Mouse (Mus musculus) hindbrain, embryonic 10.5 days (tissue): Measurements from ENCODE around the gene Tmem132e. TPM values are rescaled to one million over a fixed set of nuclear protein-coding genes. Genes with fewer than 3 reads are reported as not detected.
A peak's percentile ranks its signal among the peaks of the same experiment; 100 is the strongest.

Experiments
- DNase-seq: peaks from one replicate; pipeline ENCODE4 v3.0.0-alpha.2; 2017; ENCODE audit warnings: low spot score
- H3K27ac ChIP-seq: fragments of 300-500 bp; sonication (generic); 2 replicates; pipeline ENCODE4 v1.5.1; 2016; ENCODE audit warnings: mild to moderate bottlenecking, moderate library complexity
- H3K27me3 ChIP-seq: fragments of 300-500 bp; sonication (generic); 2 replicates; pipeline ENCODE4 v1.6.1; 2016; ENCODE audit warnings: mild to moderate bottlenecking; ENCODE audit not compliant: poor library complexity, insufficient read depth, severe bottlenecking
- H3K36me3 ChIP-seq: fragments of 300-500 bp; sonication (generic); 2 replicates; pipeline ENCODE4 v1.6.1; 2016; ENCODE audit warnings: mild to moderate bottlenecking, moderate library complexity
- H3K4me1 ChIP-seq: fragments of 300-500 bp; sonication (generic); replicated peaks from 2 replicates; pipeline ENCODE4 v1.6.1; 2016; ENCODE audit warnings: mild to moderate bottlenecking
- H3K4me3 ChIP-seq: fragments of 300-500 bp; sonication (generic); 2 replicates; pipeline ENCODE4 v1.5.1; 2016; ENCODE audit warnings: mild to moderate bottlenecking, moderate library complexity
- H3K9me3 ChIP-seq: fragments of 300-500 bp; sonication (generic); 2 replicates; pipeline ENCODE4 v1.6.1; 2016; ENCODE audit warnings: mild to moderate bottlenecking, moderate library complexity
- WGBS: fragments of 180-500 bp; shearing (Covaris S2); methylation state at CpG from one replicate; pipeline ENCODE4 v1.1.7; 2016; 5-methylcytosine and 5-hydroxymethylcytosine counted together
- polyA plus RNA-seq: library from polyadenylated mRNA; unstranded; fragments of >200 nt; fragmentation: Nextera tagmentation; extraction: Ambion mirVana; gene quantifications from 2 replicates; pipeline ENCODE4 v1.2.1, GENCODE M21; 2016

The Tmem132e gene
- polyA plus RNA-seq, 1 experiment from 2014 or later: 1.4 TPM

DNA sequence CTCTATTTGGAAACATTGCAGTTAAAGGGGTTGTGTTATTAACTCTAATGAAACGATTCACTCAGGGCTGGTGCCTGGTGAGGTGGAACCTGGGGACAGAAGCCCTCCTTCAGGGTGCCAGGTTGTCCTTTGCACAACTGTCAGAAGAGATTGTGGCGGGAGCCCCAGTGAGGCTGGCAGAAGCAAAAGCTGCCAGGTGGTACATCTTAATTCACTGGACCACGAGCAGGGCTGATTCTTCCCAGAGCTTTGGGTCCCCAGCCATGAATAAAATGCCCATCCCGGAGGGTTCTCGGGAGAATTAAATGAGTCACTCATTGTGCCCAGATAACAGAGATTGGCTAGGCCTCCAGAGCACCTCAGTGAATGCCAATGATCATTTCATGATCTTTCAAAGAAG is 63.8 kb downstream of the Tmem132e start:
- Histone ChIP-seq H3K27me3 (no peaks in the 10 kb centered on the region), H3K27ac (no peak overlapping the region), H3K4me3 (no peak overlapping the region), H3K36me3 (no peaks in the 10 kb centered on the region), H3K4me1 (no peaks in the 10 kb centered on the region), H3K9me3 (no peaks in the 10 kb centered on the region)
- 64% methylated on average over 5 of the region's 5 CpGs for WGBS
- DNase-seq: no peak

GRCm38 (mm10) chr11:82453230-82453629 is 64.5 kb downstream of the Tmem132e start:
- H3K9me3 ChIP-seq: no peaks in the 10 kb centered on the region
- no peak overlapping the region for H3K4me3 ChIP-seq
- no peak for DNase-seq
- 87% methylated on average over 7 of the region's 7 CpGs for WGBS
- H3K27me3 ChIP-seq: no peaks in the 10 kb centered on the region
- no peak overlapping the region for H3K27ac ChIP-seq
- H3K4me1 ChIP-seq: no peaks in the 10 kb centered on the region
- H3K36me3 ChIP-seq: no peaks in the 10 kb centered on the region

GRCm38 (mm10) chr11:82461326-82461725 is 72.6 kb downstream of the Tmem132e start:
- no peak for DNase-seq
- WGBS: 83% methylated on average over 7 of the region's 7 CpGs

GRCm38 (mm10) chr11:82465536-82465935 is 76.8 kb downstream of the Tmem132e start:
- no peak overlapping the region for H3K27ac ChIP-seq
- H3K27me3 ChIP-seq: no peaks in the 10 kb centered on the region
- H3K4me3 ChIP-seq: no peak overlapping the region
- no peak for DNase-seq
- H3K36me3 ChIP-seq: no peaks in the 10 kb centered on the region
- H3K9me3 ChIP-seq: no peaks in the 10 kb centered on the region
- 0 out of 2 replicates have a peak, but pooled peaks cover 7% of the 10 kb centered on the region for H3K4me1 ChIP-seq
- WGBS: 87% methylated on average over 9 of the region's 9 CpGs

More at GRCm38 (mm10) chr11:82461326-82461725, 72.6 kb downstream of the Tmem132e start:
- H3K27me3 ChIP-seq: no peaks in the 10 kb centered on the region
- H3K36me3 ChIP-seq: no peaks in the 10 kb centered on the region
- no peak overlapping the region for H3K27ac ChIP-seq
- 0 out of 2 replicates have a peak, but pooled peaks cover 12% of the 10 kb centered on the region for H3K4me1 ChIP-seq
- no peaks in the 10 kb centered on the region for H3K9me3 ChIP-seq
- no peak overlapping the region for H3K4me3 ChIP-seq

DNA sequence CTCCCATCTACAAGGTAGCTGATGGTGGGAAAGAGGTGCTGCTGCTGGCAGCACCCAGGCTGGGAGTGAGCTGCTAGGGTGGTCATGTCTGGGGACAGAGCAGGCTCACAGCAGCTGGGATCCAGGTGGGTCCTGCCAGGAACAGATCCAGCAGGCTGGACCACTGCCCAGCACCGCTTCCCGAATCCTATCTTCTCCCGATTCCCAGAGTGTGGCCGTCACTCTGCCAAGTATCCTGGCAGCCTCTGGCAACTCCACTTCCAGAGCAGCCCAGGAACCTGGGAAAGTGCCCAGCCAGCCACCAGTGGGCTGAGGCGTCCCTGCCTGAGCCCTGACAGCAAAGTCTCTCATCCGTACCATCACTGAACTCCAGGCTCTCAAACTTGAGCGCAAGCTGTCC is 78.5 kb downstream of the Tmem132e start:
- no peak for DNase-seq
- 88% methylated on average over 7 of the region's 7 CpGs for WGBS
- Histone ChIP-seq H3K27ac (no peak overlapping the region), H3K4me3 (no peak overlapping the region), H3K27me3 (0 out of 2 replicates have a peak, but pooled peaks cover 2% of the 10 kb centered on the region), H3K4me1 (peaks cover 5% of the 10 kb centered on the region; the same call in 1 of the 2 replicates), H3K36me3 (no peaks in the 10 kb centered on the region), H3K9me3 (no peaks in the 10 kb centered on the region)

GRCm38 (mm10) chr11:82471076-82471475 is 82.4 kb downstream of the Tmem132e start:
- no peaks in the 10 kb centered on the region for H3K36me3 ChIP-seq
- 89% methylated on average over 1 of the region's 1 CpGs for WGBS
- no peak overlapping the region for H3K27ac ChIP-seq
- no peak overlapping the region for H3K4me3 ChIP-seq
- H3K4me1 ChIP-seq: peaks cover 21% of the 10 kb centered on the region
- DNase-seq: no peak
- 0 out of 2 replicates have a peak, but pooled peaks cover 2% of the 10 kb centered on the region for H3K27me3 ChIP-seq
- no peaks in the 10 kb centered on the region for H3K9me3 ChIP-seq

DNA sequence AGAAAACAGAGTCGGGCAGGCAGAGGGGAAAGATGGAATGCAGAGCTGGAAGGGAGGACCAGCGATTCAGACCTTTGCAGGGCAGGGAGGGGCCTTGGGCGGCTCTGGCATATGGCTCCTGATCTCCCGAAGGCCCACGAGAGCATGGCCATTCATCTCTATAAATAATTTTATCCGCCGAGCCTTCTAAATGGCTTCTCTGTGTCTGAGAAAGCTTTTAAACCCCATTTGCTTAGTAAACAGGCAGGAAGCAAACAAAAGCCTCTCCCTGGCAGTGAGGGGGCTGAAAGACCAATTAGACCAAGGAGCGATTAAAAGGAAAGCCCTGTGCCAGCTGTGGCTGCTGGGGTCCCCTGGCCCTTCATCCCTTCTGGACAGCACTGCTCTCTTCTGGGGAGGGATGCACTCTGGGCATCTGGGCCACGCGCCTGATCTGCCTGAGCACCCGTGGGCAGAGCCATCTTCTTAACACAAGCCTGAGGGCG is 84.5 kb downstream of the Tmem132e start:
- H3K27ac ChIP-seq: peak overlapping the region; percentile 73
- H3K4me1 ChIP-seq: peaks cover 30% of the 10 kb centered on the region
- no peak overlapping the region for H3K4me3 ChIP-seq
- H3K27me3 ChIP-seq: peaks cover 11% of the 10 kb centered on the region; the same call in 1 of the 2 replicates
- 57% methylated on average over 12 of the region's 12 CpGs for WGBS
- H3K9me3 ChIP-seq: no peaks in the 10 kb centered on the region
- H3K36me3 ChIP-seq: no peaks in the 10 kb centered on the region
- DNase-seq: no peak

DNA sequence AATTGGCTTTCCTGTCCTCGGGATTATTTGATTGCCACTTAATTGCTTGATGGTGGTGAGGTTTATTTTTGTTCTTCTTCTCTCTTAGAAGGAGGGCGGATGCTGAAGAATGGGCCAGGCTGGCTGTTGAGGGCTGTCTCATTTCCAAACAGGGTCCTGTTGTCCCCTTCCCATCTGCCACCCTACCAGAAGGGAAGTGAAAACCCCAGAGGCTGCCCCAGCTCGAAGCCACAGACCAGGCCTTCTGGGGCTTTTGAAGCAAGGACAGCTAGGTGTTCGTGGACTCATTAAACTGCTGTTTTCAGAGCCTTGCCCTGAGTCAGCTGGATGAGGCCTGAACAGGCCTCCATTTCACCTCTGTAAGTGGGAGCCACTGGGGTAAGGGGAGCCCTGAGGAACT is 87.4 kb downstream of the Tmem132e start:
- H3K27ac ChIP-seq: no peak overlapping the region
- H3K9me3 ChIP-seq: no peaks in the 10 kb centered on the region
- no peak for DNase-seq
- peaks cover 51% of the 10 kb centered on the region for H3K4me1 ChIP-seq
- peaks cover 11% of the 10 kb centered on the region for H3K27me3 ChIP-seq
- H3K36me3 ChIP-seq: no peaks in the 10 kb centered on the region
- 77% methylated on average over 4 of the region's 4 CpGs for WGBS
- H3K4me3 ChIP-seq: no peak overlapping the region

DNA sequence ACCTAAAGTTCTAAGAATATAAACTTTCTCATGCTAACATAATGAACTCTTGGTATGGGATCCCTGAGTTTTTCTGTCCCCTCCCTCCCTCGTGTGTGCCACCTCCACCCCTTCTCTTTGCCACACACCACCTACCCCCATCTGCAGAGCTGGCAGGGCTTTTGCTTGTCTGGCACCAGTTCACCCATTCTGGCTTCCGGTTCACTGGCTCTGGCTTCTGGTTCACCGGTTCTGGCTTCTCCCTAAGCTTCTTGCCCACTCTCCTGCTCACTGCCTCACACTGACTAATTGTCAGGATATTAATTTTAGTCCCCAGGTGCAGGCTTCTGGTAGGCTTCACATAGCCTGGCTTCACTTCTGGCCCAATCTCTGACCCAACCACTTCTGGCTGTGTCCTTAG is 88.7 kb downstream of the Tmem132e start:
- no peak for DNase-seq
- H3K36me3 ChIP-seq: no peaks in the 10 kb centered on the region
- no peaks in the 10 kb centered on the region for H3K9me3 ChIP-seq
- peaks cover 44% of the 10 kb centered on the region for H3K4me1 ChIP-seq
- no peak overlapping the region for H3K27ac ChIP-seq
- 90% methylated on average over 3 of the region's 3 CpGs for WGBS
- peaks cover 9% of the 10 kb centered on the region for H3K27me3 ChIP-seq
- H3K4me3 ChIP-seq: no peak overlapping the region

- Histone ChIP-seq H3K36me3 (no peaks in the 10 kb centered on the region), H3K4me1 (peaks cover 42% of the 10 kb centered on the region), H3K27me3 (peaks cover 9% of the 10 kb centered on the region), H3K4me3 (no peak overlapping the region), H3K27ac (no peak overlapping the region), H3K9me3 (no peaks in the 10 kb centered on the region)
- 96% methylated on average over 3 of the region's 3 CpGs for WGBS
- no peak for DNase-seq
Observed at GRCm38 (mm10) chr11:82480941-82481340, 92.2 kb downstream of the Tmem132e start.

- Histone ChIP-seq H3K27me3 (no peaks in the 10 kb centered on the region; the same call in 1 of the 2 replicates), H3K36me3 (no peaks in the 10 kb centered on the region), H3K9me3 (no peaks in the 10 kb centered on the region), H3K4me3 (no peak overlapping the region), H3K27ac (peak overlapping the region; percentile 64; the same call in 1 of the 2 replicates), H3K4me1 (peaks cover 29% of the 10 kb centered on the region)
- WGBS: 43% methylated on average over 8 of the region's 8 CpGs
- peak; percentile 42 for DNase-seq
Observed at GRCm38 (mm10) chr11:82487359-82488086, 98.8 kb downstream of the Tmem132e start.

GRCm38 (mm10) chr11:82490896-82491295 is 102.2 kb downstream of the Tmem132e start:
- DNase-seq: no peak
- 93% methylated on average over 3 of the region's 3 CpGs for WGBS

More at GRCm38 (mm10) chr11:82490896-82491295, 102.2 kb downstream of the Tmem132e start:
- Histone ChIP-seq H3K9me3 (no peaks in the 10 kb centered on the region), H3K4me3 (no peak overlapping the region), H3K27ac (no peak overlapping the region), H3K27me3 (no peaks in the 10 kb centered on the region; the same call in 1 of the 2 replicates), H3K4me1 (peaks cover 17% of the 10 kb centered on the region), H3K36me3 (no peaks in the 10 kb centered on the region)
